Mouse (Mus musculus): ENCODE measurements around the gene Mtus2.

Mtus2 gene

DNA sequence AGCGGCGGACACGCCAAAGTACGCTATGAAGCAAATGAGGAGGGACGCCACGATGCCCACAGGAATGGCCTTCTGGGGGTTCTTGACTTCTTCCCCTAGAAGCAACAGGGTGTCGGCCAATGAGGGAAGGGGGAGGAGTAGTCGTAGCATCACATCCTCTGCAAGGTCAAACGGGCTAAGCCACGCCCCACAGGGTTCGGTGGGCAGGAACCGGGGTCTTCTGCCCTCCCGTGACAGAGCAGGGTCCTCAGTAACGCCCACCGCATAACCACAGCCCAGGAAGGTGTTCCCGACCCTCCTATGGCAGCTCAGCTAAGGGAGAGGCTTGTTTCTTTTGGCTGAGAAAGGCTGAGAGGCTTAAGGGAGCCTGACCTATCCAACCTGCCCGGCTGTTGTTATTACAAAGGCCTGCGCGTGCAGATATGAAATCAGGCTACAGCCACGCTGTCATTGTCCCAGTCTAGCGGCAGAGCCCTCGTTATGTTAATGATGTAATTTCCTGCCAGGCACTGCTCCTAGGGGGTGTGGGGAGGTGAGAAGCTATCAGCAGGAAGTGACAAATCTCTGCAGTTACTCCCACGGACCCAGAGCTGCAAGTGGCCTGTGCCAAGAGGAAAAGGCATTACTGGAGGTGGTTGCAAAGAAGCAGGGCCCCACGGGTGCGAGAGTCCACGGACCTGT, 385.1 kb downstream of the Mtus2 start:
- in situ Hi-C loops (cut with MboI) = loop anchor here (25.0 kb wide), 1 partner anchor 445 kb away; no protein-coding TSS in a partner anchor

DNA sequence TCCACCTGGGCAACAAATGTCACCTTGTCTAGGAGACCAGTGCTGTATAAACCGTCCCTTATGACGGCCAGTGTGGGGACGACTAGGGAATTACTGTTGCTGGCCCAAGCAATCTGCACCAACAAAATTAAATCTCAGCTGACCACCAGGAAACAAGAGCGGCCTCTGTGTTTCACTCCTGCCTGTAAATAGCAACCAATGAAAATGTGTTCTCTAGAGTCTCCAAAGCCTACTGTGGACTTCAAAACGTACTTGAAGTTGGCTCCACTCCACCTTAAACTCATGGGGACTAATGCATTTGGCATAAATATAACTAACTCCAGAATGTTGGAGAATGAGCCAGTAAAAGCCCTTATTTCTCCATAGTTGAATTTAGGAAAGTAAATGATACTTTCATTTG, 387.3 kb downstream of the Mtus2 start:
- in situ Hi-C loops (cut with MboI) = loop anchor here (25.0 kb wide), 1 partner anchor 443 kb away; no protein-coding TSS in a partner anchor

DNA sequence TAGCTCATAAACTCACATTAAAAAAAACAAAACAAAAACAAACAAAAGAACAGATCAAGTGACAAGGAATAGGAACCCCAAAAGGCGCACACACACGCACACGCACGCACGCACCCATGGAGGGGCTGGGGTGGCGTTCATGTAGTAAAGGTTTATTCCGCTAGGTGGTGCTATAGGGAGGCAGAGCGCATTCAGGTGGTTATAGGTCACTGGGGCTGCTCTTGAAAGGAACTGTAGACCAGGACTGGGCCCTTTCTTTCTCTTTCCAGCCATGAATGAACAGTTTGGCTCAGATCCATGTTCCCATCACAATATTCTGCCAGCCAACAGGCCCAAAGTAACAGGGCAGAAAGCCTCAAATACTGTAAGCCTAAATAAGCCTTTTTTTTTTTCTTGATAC, 389.4 kb downstream of the Mtus2 start:
- in situ Hi-C loops (cut with MboI) = loop anchor here (25.0 kb wide), 1 partner anchor 441 kb away; no protein-coding TSS in a partner anchor

DNA sequence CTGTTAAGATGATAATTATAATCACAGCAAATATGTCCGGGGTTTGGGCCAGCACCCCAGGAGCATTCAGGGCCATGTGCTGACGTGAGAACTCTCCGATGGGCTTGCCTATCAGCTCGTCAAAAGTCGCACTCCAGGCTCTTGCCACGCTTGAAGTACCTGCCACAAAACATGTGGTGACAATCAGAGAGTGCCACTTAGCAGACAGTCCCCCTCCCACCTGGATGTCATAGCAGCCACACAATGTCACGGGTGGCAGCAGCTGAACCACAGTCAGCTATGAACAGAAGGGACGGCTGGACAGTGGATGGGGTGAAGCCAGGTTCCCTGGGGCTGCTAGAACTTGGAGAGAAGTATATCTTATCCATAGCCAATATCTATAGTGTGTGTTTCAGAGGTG, 391.0 kb downstream of the Mtus2 start:
- in situ Hi-C loops (cut with MboI) = loop anchor here (25.0 kb wide), 1 partner anchor 439 kb away; no protein-coding TSS in a partner anchor

DNA sequence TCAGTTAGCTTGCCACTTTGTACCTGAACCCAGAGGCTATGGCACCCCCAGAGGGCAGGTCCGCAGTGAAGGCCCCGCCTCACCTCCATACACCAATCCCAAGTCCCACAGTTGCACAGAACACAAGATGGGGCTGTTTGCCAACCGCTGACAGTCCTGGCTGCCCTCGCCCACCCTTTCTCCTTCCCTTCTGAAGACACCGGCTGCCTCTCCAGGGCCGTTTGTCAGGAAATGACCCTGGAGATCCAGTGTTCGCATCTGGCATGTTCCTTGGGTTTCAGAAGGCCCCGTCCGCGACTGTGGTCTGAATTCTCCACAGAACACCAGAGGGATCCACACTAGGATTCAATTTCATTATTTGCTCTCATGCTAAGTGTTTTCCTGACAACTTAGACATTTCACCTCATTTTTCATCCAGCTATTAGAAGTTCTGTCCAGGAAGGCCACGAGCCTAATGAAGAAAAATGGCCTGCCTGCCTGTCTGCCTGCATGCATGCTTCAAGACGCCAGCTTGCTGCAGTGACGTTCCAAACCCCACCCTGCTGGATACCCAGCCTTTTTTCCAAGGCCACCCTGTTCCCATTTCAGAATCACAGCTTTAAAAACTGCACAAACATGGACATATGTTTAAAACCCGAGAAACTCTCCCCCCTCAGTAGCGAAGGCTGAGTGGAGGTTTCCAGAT, 392.3 kb downstream of the Mtus2 start:
- in situ Hi-C loops (cut with MboI) = loop anchor here (25.0 kb wide), 1 partner anchor 438 kb away; no protein-coding TSS in a partner anchor

GRCm38 (mm10) chr5:148353429-148353828, 396.3 kb downstream of the Mtus2 start:
- in situ Hi-C loops (cut with MboI) = no loop called here

- in situ Hi-C loops (cut with MboI) = no loop called here
Measured at GRCm38 (mm10) chr5:148354536-148354935, 397.4 kb downstream of the Mtus2 start.

DNA sequence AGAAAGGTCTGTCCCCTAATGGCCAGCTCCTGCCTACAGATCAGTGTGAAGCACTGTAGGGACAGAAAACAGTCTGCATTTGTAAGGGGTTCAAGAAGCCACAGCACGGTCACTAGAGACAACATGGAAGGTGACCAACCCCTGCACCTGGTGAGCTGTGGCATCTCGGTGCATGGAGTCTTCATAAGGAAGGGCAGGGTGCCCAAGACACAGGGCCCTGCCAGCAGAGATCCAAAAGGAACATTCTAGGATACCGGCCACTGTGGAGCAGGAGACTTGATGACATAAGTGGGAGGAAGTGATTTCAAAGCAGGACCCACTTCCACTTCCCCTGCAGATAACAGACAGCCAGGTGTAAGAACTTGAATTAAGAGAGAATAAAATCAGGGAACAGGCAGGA, 398.7 kb downstream of the Mtus2 start:
- in situ Hi-C loops (cut with MboI) = no loop called here

GRCm38 (mm10) chr5:148357168-148357567, 400.0 kb downstream of the Mtus2 start:
- in situ Hi-C loops (cut with MboI) = no loop called here

DNA sequence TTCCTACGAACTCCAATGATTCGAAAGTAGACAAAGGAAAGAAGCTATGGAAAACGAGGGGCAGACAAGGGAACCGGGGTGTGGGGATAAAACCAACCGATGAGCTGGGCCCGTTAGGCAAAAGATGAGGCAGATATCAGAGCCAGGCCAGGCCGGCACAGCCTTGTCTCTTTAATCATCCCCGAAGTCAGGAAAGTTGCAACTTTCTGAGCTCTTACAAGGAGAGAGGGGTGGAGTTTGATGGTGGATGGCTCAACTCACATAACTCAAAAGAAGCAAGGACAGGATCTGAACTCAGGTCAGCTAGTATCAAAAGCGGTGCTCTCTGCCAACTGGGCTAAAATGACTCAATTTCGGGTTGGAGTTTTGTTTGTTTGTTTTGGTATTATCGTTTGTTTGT, 402.0 kb downstream of the Mtus2 start:
- in situ Hi-C loops (cut with MboI) = no loop called here

- in situ Hi-C loops (cut with MboI) = no loop called here
Measured at GRCm38 (mm10) chr5:148360922-148361758, 404.0 kb downstream of the Mtus2 start.

DNA sequence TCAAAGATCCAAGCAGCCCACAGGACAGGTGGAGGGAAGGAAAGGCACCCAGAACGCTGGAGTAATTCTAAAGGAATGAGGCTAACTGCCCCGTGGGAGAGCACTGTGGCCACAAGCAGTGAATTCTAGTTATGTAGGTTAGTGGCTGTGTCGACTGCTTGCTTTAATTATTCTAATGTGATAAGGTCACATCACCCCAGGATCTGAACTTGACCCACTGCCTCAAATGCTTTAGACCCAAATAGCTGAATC, 404.6 kb downstream of the Mtus2 start:
- in situ Hi-C loops (cut with MboI) = no loop called here

DNA sequence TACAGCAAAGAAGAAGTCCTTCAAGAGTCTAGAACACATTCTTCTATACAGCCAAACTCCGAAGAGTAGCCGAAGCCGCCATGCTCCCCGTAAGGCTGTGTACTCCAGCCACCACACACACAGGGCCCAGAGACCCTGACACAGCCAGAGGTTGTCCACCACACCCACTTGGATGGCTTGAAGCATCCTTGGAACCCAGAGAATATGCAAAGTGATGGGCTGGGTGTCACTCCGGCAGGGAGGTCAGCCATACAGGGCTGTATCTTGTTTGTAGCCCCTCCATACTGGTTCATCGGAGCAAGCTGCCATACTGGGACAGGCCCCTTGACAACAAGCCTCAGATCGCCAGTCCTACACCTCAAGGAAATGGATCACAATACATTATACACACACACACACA, 405.2 kb downstream of the Mtus2 start:
- in situ Hi-C loops (cut with MboI) = no loop called here

GRCm38 (mm10) chr5:148363441-148364113, 406.5 kb downstream of the Mtus2 start:
- in situ Hi-C loops (cut with MboI) = no loop called here
